Mouse (Mus musculus) stomach, postnatal 0 days (tissue): ENCODE measurements at regions not wholly inside any gene's neighbourhood (a gene's known extent, or its start where the extent isn't known, plus 50 kb on each side); places are given as distances from the start of the nearest gene placed in this dataset.

ENCODE experiments used
- CTCF ChIP-seq: IDR thresholded peaks from 2 replicates; pipeline ENCODE4 v1.5.1; 2016; ENCODE audit warnings: antibody characterized with exemption, low read depth, mild to moderate bottlenecking, moderate library complexity
- EP300 ChIP-seq: optimal IDR thresholded peaks from 2 replicates; pipeline ENCODE3; 2016; ENCODE audit warnings: antibody characterized with exemption

DNA sequence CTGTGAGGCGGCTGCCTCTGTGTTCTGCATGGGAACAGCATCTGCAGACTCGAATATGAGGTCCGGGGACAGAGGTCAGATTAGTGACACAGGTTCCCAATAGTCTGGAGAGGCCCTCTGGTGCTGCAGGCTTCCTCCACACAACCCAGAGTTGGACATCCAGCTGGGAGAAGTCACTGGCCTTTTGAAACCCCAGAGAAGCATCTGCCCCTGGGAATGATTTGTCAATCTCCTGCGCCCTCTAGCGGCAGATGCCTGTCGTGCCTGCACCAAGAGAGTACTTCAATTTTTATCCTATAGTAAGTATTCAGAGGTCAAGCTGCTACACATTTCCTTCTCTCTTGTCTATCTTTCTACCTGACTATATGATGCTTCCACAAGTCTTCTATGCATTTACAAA is 62.7 kb upstream of the Nkx2-2 start:
- TF ChIP-seq CTCF (peak; percentile 83), EP300 (no peak)
